Mouse (Mus musculus) myocyte (in vitro differentiated cells): ENCODE measurements around the gene Il1rapl2.

Source experiments
- CEBPB ChIP-seq: IDR thresholded peaks from 2 replicates; pipeline ENCODE4 v1.6.1; 2011; ENCODE audit warnings: mild to moderate bottlenecking, moderate library complexity; ENCODE audit not compliant: poor library complexity, insufficient read depth, severe bottlenecking
- E2F4 ChIP-seq: IDR thresholded peaks from one replicate; pipeline ENCODE4 v1.6.1; 2011; ENCODE audit warnings: mild to moderate bottlenecking, control low read depth, moderate library complexity; ENCODE audit not compliant: insufficient read depth
- MAX ChIP-seq: IDR thresholded peaks from one replicate; pipeline ENCODE4 v1.6.1; 2011; ENCODE audit warnings: low read depth, mild to moderate bottlenecking, control low read depth
- MYOD1 ChIP-seq, 3 experiments: IDR thresholded peaks; one replicate each; pipeline ENCODE4 v1.6.1; 2011; ENCODE audit warnings: control low read depth in 2 of 3, low read depth in 2 of 3, mild to moderate bottlenecking in 2 of 3, moderate library complexity in 1 of 3; ENCODE audit not compliant: insufficient read length in 2 of 3, control insufficient read depth in 1 of 3
- MYOG ChIP-seq, 3 experiments: IDR thresholded peaks; one replicate each; pipeline ENCODE4 v1.6.1; 2011; ENCODE audit warnings: control low read depth in 2 of 3, low read depth in 2 of 3, mild to moderate bottlenecking in 2 of 3; ENCODE audit not compliant: insufficient read length in 2 of 3, control insufficient read depth in 1 of 3, insufficient read depth in 1 of 3
- POLR2A ChIP-seq: IDR thresholded peaks from one replicate; pipeline ENCODE4 v1.6.1; 2011; ENCODE audit warnings: low read depth, mild to moderate bottlenecking, control low read depth, moderate library complexity; ENCODE audit not compliant: insufficient read length
- POLR2AphosphoS2 ChIP-seq: IDR thresholded peaks from one replicate; pipeline ENCODE4 v1.6.1; 2011; ENCODE audit warnings: low read depth, control low read depth; ENCODE audit not compliant: insufficient read length
- SRF ChIP-seq: IDR thresholded peaks from one replicate; pipeline ENCODE4 v1.6.1; 2011; ENCODE audit warnings: low read depth; ENCODE audit not compliant: control insufficient read depth, insufficient read length
- TCF12 ChIP-seq: IDR thresholded peaks from one replicate; pipeline ENCODE4 v1.6.1; 2011; ENCODE audit warnings: mild to moderate bottlenecking, control low read depth; ENCODE audit not compliant: poor library complexity, insufficient read depth, severe bottlenecking
- TCF3 ChIP-seq: IDR thresholded peaks from one replicate; pipeline ENCODE4 v1.6.1; 2011; ENCODE audit warnings: low read depth, control low read depth; ENCODE audit not compliant: insufficient read length
- USF1 ChIP-seq: IDR thresholded peaks from one replicate; pipeline ENCODE4 v1.6.1; 2011; ENCODE audit warnings: low read depth, mild to moderate bottlenecking, control low read depth, moderate library complexity

DNA sequence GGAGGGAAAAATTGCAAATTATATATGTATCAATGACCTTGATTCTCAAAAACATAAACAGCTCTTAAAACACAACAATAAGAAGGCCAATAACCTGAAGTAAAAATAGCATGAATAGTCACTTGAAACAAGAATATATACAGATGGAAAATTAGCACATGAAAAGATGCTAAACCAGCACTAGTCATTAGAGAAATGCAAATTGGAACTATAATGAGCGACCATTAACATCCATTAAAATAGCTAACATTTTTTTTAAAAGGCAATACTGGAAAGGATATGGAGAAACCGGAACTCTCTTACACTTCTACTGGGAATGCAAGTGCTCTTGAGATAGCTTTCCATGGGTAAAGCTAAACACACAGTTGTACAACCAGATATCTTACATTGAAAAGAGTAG, 879.4 kb downstream of the Il1rapl2 start:
- TF ChIP-seq E2F4 (no peak), POLR2A (no peak), MYOG (IDR thresholded peaks at IDR 0.05; ENCODE audit: control insufficient read depth in 1 of 3, insufficient read depth in 1 of 3, insufficient read length in 2 of 3, low read depth in 2 of 3) (no peak), SRF (no peak), TCF12 (no peak), TCF3 (no peak), CEBPB (no peak), USF1 (no peak), MAX (no peak), MYOD1 (IDR thresholded peaks at IDR 0.05; ENCODE audit: control insufficient read depth in 1 of 3, insufficient read length in 2 of 3, low read depth in 2 of 3) (no peak), POLR2AphosphoS2 (no peak)
